Mouse (Mus musculus): ENCODE measurements at regions not wholly inside any gene's neighbourhood (a gene's known extent, or its start where the extent isn't known, plus 50 kb on each side); places are given as distances from the start of the nearest gene placed in this dataset.
"Not testable (repeated sequence)": the region's sequence is repeated elsewhere in the genome, so short reads cannot be mapped to it uniquely, and the experiment has no call there.

DNA sequence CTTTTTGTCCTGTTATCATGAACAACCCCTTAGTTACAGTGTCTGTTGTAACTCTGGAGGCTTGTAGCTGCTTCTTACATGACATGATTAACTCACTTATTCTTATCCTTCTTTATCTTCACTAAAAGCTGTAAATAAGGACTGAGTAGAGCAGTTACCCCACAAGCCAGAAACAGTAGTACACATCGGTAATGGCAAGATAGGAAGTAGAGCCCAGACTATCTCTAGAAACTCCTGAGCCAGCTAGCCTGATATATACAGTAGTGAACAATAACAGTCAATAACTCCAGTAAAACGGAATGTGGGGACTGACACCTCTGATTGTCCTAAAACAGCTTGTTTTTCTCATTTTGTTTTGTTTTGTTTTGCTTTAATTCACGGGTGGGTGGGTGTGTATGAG, 80.9 kb upstream of the Adss start:
- in situ Hi-C loops (cut with MseI, MboI): loop anchor here in 1 of 2 experiments (5.0 kb wide), 1 partner anchor 230 kb away; no protein-coding TSS in a partner anchor

- in situ Hi-C loops (cut with MseI, MboI): loop anchor here (5.0 kb wide), 1 partner anchor 216 kb away; no protein-coding TSS in a partner anchor
Observed at GRCm38 (mm10) chr1:177901566-177901965, 81.7 kb upstream of the Catspere2 start.

DNA sequence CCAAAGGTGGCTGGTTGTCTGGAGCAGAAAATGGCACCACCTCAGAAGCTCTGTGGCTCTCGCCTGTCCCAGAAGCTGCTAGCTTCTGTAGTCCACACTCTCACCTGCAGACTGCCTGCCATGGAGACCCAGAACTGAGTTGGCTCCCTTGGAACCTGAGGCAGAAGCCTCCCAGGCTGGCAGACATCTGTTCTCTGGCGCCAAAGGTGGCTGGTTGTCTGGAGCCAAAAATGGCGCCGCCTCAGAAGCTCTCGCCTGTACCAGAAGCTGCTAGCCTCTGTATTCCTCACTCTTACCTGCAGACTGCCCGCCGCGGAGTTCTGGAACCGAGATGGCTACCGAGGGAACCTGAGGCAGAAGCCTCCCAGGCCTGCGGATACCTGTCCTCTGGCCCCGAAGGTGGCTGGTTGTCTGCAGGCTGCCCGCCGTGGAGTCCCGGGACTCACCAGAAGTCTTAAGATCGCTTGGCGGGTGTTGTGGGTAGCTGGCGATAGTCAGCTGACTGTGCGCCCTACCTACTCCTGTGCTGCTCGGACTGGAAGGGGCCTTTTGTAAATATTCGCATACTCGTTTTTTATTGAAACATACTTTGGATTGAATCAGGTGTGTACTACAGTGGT, 54.7 kb upstream of the Catspere2 start:
- in situ Hi-C loops (cut with MseI, MboI): not testable (repeated sequence)

Measured in mouse trophoblast stem cell (cell line).